Mouse (Mus musculus) B cell, adult 67 days (primary cell): ENCODE measurements around the gene Tceanc. TPM values are rescaled to one million over a fixed set of nuclear protein-coding genes. Genes with fewer than 3 reads are reported as not detected.

Experiments
- total RNA-seq, 2 experiments: library from RNA; stranded (reverse); gene quantifications; 4 replicates each; pipeline ENCODE4 v1.2.4; 2023

Tceanc gene
- total RNA-seq, result 1 to 10 TPM; 7.5 to 9.9 TPM

DNA sequence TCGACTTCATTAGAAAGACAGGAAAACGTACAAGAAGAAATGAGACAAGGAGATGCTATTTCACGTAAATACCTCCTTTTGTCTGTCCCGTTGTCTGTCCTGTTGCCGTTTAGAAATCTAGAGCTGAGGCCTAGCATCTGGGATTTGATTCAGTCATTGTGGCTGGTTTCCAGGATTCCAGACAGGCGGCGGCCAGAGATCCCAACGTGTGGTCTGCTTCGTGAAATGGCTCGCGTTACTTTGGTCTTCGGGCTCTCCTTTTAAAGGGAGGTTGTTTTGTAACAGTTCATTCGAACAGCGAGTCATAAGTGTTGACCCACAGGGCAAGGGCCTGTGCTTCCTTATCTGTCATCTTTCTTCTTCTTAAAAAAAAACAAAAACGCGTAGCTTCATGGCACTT is at the start of gene Tceanc:
TSS of gene Tceanc (minus strand) at position 223 of the 400 bp plus-strand sequence.

DNA sequence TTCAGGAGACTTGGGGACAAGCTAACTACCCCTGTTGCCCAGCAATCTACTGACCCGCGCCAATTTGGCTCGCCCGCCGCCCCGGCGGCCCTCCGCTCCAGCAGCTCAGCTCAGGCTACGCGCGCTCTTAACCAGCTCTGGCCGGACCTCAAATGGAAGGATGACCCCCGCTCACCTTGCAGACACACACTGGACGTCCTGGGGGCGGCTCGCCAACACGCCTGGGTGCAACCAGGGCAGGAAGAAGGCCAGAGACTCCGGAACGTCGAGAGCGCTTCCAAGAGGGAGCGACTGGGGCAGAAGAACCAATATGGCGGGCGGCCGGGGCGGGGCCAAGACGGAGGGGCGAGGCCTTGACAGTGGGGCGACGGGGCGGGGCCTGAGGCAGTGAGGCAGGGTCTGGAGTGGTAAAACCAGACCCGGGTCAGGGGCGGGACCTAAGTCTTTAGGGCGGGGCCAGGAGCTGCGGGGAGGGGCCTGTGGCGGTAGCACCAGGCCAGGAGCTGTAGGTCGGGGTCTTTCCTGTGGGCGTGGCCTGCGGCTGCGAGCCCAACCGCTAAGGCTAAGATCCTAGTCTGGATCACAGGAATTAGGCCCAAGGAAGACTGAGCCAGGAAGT is 38.9 kb downstream of the Tceanc start, which contains the start of gene Rab9:
TSS of gene Rab9 (minus strand) at position 503 of the 619 bp plus-strand sequence.

Other genes with a start within 250 kb of the Tceanc start
- gene Trappc2, start 78.0 kb downstream of the Tceanc start, total RNA-seq, result 10 to 100 TPM in 1 of 2 experiments, 1 to 10 TPM in 1; 7.1 to 11.4 TPM
- 10 to 100 TPM; 15.5 to 18.6 TPM for gene Ofd1, start 77.9 kb downstream of the Tceanc start, total RNA-seq
- 10 to 100 TPM; 19.0 to 22.3 TPM for gene Rab9, start 38.7 kb downstream of the Tceanc start, total RNA-seq
- gene Egfl6, start 67.2 kb upstream of the Tceanc start, total RNA-seq, result under 1 TPM; 0.86 to 0.96 TPM